Mouse (Mus musculus): ENCODE measurements around the gene Tex13c3.
"Not testable (repeated sequence)": the region's sequence is repeated elsewhere in the genome, so short reads cannot be mapped to it uniquely, and the experiment has no call there.

The Tex13c3 gene

DNA sequence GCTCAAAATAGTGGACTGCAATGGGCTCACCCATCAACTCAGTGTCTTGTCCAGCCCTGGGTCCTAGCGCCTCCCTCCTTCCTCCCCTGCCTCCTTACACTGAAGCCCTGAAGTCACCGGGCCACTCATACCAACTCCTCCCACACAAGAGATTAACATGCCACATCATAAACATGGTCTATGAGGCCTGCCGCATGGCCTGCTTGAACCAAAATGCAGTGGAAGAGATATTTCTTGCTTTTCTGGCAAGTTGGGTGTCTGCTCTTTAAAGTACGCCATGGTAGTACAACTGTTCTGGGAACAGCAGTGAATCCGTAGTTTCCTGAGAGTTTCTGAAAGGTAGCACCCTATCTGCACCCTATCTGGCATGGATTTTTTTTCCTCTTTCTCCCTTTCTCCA is at the start of gene Tex13c3:
TSS of gene Tex13c3 (minus strand) at position 101 of the 400 bp plus-strand sequence.
- DNase-seq, result not testable (repeated sequence)

DNA sequence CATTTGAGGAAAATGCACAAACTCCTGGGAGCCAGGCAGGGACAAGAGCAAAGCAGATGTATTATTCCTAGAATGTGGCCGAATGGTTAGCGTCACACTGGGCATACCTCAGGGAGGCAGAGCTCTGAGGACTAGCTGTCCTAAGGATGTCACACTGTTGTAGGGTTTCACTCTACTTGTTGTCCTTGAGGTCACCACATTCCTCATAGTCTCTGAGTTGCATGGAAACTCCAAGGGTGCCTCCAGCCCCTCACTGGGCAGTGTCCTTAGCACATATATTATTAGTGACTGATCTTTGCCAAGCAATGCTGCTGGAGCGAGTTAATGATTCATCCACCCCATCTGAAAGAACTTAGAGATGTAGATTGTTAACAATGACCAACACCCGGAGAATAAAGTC is 8.6 kb upstream of the Tex13c3 start:
- no peak for DNase-seq

Measured in kidney, postnatal 4 days (tissue).